Mouse (Mus musculus) forebrain, postnatal 0 days (tissue): ENCODE results near the gene Zfp830. TPM values are rescaled to one million over a fixed set of nuclear protein-coding genes. Genes with fewer than 3 reads are reported as not detected.

Experiments
- ATAC-seq: fragments of 200-750 bp; cut with Nextera tagmentation; 2 replicates; pipeline ENCODE4 v1.8.0; 2017; ENCODE audit warnings: mild to moderate bottlenecking, moderate library complexity
- DNase-seq: peaks from one replicate; pipeline ENCODE4 v3.0.0-alpha.2; 2015
- H3K27ac ChIP-seq: fragments of 300-500 bp; sonication (generic); 2 replicates; pipeline ENCODE4 v1.5.1; 2014; ENCODE audit warnings: low read depth, mild to moderate bottlenecking, antibody characterized with exemption, low read length, moderate library complexity, mixed read lengths
- H3K27me3 ChIP-seq: fragments of 300-500 bp; sonication (generic); 2 replicates; pipeline ENCODE4 v1.6.1; 2014; ENCODE audit warnings: mild to moderate bottlenecking, low read length, mixed read lengths; ENCODE audit not compliant: insufficient read depth
- H3K36me3 ChIP-seq: fragments of 300-500 bp; sonication (generic); 2 replicates; pipeline ENCODE4 v1.6.1; 2014; ENCODE audit warnings: mild to moderate bottlenecking, moderate library complexity; ENCODE audit not compliant: insufficient read depth
- H3K4me1 ChIP-seq: fragments of 300-500 bp; sonication (generic); 2 replicates; pipeline ENCODE4 v1.6.1; 2014; ENCODE audit warnings: antibody characterized with exemption; ENCODE audit not compliant: insufficient read depth
- H3K4me2 ChIP-seq: fragments of 300-500 bp; sonication (generic); 2 replicates; pipeline ENCODE4 v1.6.1; 2014; ENCODE audit warnings: low read depth, mild to moderate bottlenecking, moderate library complexity
- H3K4me3 ChIP-seq: fragments of 300-500 bp; sonication (generic); 2 replicates; pipeline ENCODE4 v1.5.1; 2014; ENCODE audit warnings: low read depth, low read length, mixed read lengths
- H3K9ac ChIP-seq: fragments of 300-500 bp; sonication (generic); 2 replicates; pipeline ENCODE4 v1.6.1; 2014; ENCODE audit warnings: mild to moderate bottlenecking
- H3K9me3 ChIP-seq: fragments of 300-500 bp; sonication (generic); 2 replicates; pipeline ENCODE4 v1.6.1; 2016; ENCODE audit warnings: low read length
- CTCF ChIP-seq: sonication (generic); IDR thresholded peaks from 2 replicates; pipeline ENCODE4 v1.5.1; 2016; ENCODE audit warnings: antibody characterized with exemption, control low read depth, low read depth
- WGBS: fragments of 180-500 bp; shearing (Covaris S2); extraction: QIAGEN DNeasy Blood & Tissue Kit; methylation state at CpG from one replicate; pipeline ENCODE4 v1.1.7; 2014; 5-methylcytosine and 5-hydroxymethylcytosine counted together
- polyA plus RNA-seq: library from polyadenylated mRNA; unstranded; fragments of >200 nt; fragmentation: Nextera tagmentation; extraction: Ambion mirVana; gene quantifications from 2 replicates; pipeline ENCODE4 v1.2.1, GENCODE M21; 2015
- total RNA-seq: library from RNA; depleted of rRNA; stranded (reverse); fragments of >200 nt; gene quantifications from 2 replicates; pipeline ENCODE4 v1.2.3, GENCODE M21; 2014; rRNA removed

Zfp830 gene
- total RNA-seq (21.5 and 23.8 TPM in 2 replicates), polyA plus RNA-seq (17.0 and 19.6 TPM in 2 replicates)

- Histone ChIP-seq H3K4me1 (peaks cover 7% of the 10 kb centered on the region; the same call in 1 of the 2 replicates), H3K9me3 (no peaks in the 10 kb centered on the region), H3K4me2 (peak within 1 kb of the TSS; percentile 92), H3K9ac (peak within 1 kb of the TSS; percentile 80), H3K27ac (peak within 1 kb of the TSS; percentile 80), H3K36me3 (no peaks in the 10 kb centered on the region), H3K4me3 (peak within 1 kb of the TSS; percentile 69), H3K27me3 (no peaks in the 10 kb centered on the region)
- WGBS = under 1% methylated on average over 44 of the region's 44 CpGs
- DNase-seq (peak; percentile 97), ATAC-seq (peak; percentile 98)
- peak; percentile 34 for TF ChIP-seq CTCF
These were observed at the start of gene Zfp830, which contains the start of gene Cct6b for GRCm38 (mm10) chr11:82763742-82764437. TSS of gene Zfp830 (plus strand) at chr11:82764345. TSS of gene Cct6b (minus strand) at chr11:82764321.

- WGBS = 83% methylated on average over 12 of the region's 12 CpGs
- no peak for ATAC-seq
- H3K4me1 ChIP-seq = no peaks in the 10 kb centered on the region
- H3K4me3 ChIP-seq = no peak overlapping the region
- TF ChIP-seq CTCF = no peak
- no peak overlapping the region for H3K27ac ChIP-seq
- no peak overlapping the region for H3K9ac ChIP-seq
- no peak overlapping the region for H3K4me2 ChIP-seq
- no peaks in the 10 kb centered on the region for H3K36me3 ChIP-seq
- no peaks in the 10 kb centered on the region for H3K27me3 ChIP-seq
- H3K9me3 ChIP-seq = no peaks in the 10 kb centered on the region
- no peak for DNase-seq
These were observed 44.9 kb upstream of the Zfp830 start for GRCm38 (mm10) chr11:82719294-82719693.

GRCm38 (mm10) chr11:82726862-82727261 lies 37.3 kb upstream of the Zfp830 start:
- DNase-seq (no peak), ATAC-seq (no peak)
- H3K9me3 ChIP-seq = no peaks in the 10 kb centered on the region
- no peak overlapping the region for H3K27ac ChIP-seq
- peak; percentile 34 for TF ChIP-seq CTCF
- no peaks in the 10 kb centered on the region for H3K27me3 ChIP-seq
- no peaks in the 10 kb centered on the region for H3K36me3 ChIP-seq
- no peak overlapping the region for H3K4me2 ChIP-seq
- no peak overlapping the region for H3K4me3 ChIP-seq
- no peaks in the 10 kb centered on the region for H3K4me1 ChIP-seq
- H3K9ac ChIP-seq = no peak overlapping the region
- WGBS = 97% methylated on average over 2 of the region's 2 CpGs

- DNase-seq (no peak), ATAC-seq (no peak)
- TF ChIP-seq CTCF = no peak
- Histone ChIP-seq H3K27me3 (no peaks in the 10 kb centered on the region), H3K36me3 (no peaks in the 10 kb centered on the region), H3K4me1 (no peaks in the 10 kb centered on the region), H3K4me3 (no peak overlapping the region), H3K27ac (no peak overlapping the region), H3K9me3 (no peaks in the 10 kb centered on the region), H3K4me2 (no peak overlapping the region), H3K9ac (no peak overlapping the region)
These were observed 29.9 kb upstream of the Zfp830 start for GRCm38 (mm10) chr11:82734227-82734626.

GRCm38 (mm10) chr11:82739006-82739405 lies 25.1 kb upstream of the Zfp830 start:
- no peak for ATAC-seq
- H3K9me3 ChIP-seq = no peaks in the 10 kb centered on the region

GRCm38 (mm10) chr11:82746138-82746537 lies 18.0 kb upstream of the Zfp830 start:
- H3K9me3 ChIP-seq = no peaks in the 10 kb centered on the region
- no peak overlapping the region for H3K4me2 ChIP-seq
- H3K27me3 ChIP-seq = no peaks in the 10 kb centered on the region
- TF ChIP-seq CTCF = peak; percentile 54
- 44% methylated on average over 6 of the region's 6 CpGs for WGBS
- H3K4me3 ChIP-seq = no peak overlapping the region
- H3K36me3 ChIP-seq = no peaks in the 10 kb centered on the region
- DNase-seq (no peak), ATAC-seq (no peak)
- no peak overlapping the region for H3K9ac ChIP-seq
- no peaks in the 10 kb centered on the region for H3K4me1 ChIP-seq
- H3K27ac ChIP-seq = no peak overlapping the region

More at GRCm38 (mm10) chr11:82739006-82739405, 25.1 kb upstream of the Zfp830 start:
- 0 out of 2 replicates have a peak, but pooled peaks have one; percentile 7 for TF ChIP-seq CTCF
- no peaks in the 10 kb centered on the region for H3K36me3 ChIP-seq
- no peak overlapping the region for H3K9ac ChIP-seq
- no peak overlapping the region for H3K4me2 ChIP-seq
- DNase-seq = no peak
- H3K4me3 ChIP-seq = no peak overlapping the region
- H3K27ac ChIP-seq = no peak overlapping the region
- H3K4me1 ChIP-seq = no peaks in the 10 kb centered on the region
- no peaks in the 10 kb centered on the region for H3K27me3 ChIP-seq

GRCm38 (mm10) chr11:82746857-82747366 lies 17.2 kb upstream of the Zfp830 start:
- no peaks in the 10 kb centered on the region for H3K36me3 ChIP-seq
- H3K4me1 ChIP-seq = no peaks in the 10 kb centered on the region
- DNase-seq = no peak
- no peak for TF ChIP-seq CTCF
- H3K4me2 ChIP-seq = no peak overlapping the region
- H3K4me3 ChIP-seq = no peak overlapping the region
- no peak overlapping the region for H3K9ac ChIP-seq
- no peaks in the 10 kb centered on the region for H3K9me3 ChIP-seq
- 84% methylated on average over 8 of the region's 8 CpGs for WGBS
- no peaks in the 10 kb centered on the region for H3K27me3 ChIP-seq
- no peak overlapping the region for H3K27ac ChIP-seq
- no peak for ATAC-seq
